Mouse (Mus musculus): ENCODE data around the gene Gm49388.
"Not testable (repeated sequence)": the region's sequence is repeated elsewhere in the genome, so short reads cannot be mapped to it uniquely, and the experiment has no call there.

Gene Gm49388

DNA sequence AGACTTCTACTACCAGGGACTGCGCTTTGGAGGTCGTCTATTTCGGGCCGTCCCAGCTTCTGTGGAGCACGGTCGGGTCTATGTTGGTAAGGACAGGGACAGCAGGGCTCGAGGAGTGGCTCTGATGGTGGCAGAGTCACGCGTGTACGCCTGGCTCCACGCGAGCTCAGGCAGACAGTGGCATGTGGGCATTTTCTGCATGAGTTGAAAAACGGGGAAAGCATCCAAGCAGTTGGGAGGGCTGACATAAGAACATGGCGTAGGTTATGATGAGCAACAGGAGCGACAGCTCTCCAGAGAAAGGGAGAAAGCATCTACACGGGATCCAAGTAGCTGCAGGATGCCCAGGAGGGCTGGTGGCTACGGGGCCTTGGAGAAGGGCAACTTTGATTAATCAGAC lies 16.9 kb downstream of the Gm49388 start:
- no peak for DNase-seq (ENCODE audit: low read depth, low spot score)

- DNase-seq (ENCODE audit: low read depth, low spot score), result no peak
Measured at GRCm38 (mm10) chr7:127808821-127809220, 23.4 kb downstream of the Gm49388 start.

GRCm38 (mm10) chr7:127809846-127810245 lies 24.4 kb downstream of the Gm49388 start:
- no peak for DNase-seq (ENCODE audit: low read depth, low spot score)

- no peak for DNase-seq (ENCODE audit: low read depth, low spot score)
Measured at GRCm38 (mm10) chr7:127810650-127811049, 25.2 kb downstream of the Gm49388 start.

GRCm38 (mm10) chr7:127811240-127811639 lies 25.8 kb downstream of the Gm49388 start:
- DNase-seq (ENCODE audit: low read depth, low spot score), result no peak

DNA sequence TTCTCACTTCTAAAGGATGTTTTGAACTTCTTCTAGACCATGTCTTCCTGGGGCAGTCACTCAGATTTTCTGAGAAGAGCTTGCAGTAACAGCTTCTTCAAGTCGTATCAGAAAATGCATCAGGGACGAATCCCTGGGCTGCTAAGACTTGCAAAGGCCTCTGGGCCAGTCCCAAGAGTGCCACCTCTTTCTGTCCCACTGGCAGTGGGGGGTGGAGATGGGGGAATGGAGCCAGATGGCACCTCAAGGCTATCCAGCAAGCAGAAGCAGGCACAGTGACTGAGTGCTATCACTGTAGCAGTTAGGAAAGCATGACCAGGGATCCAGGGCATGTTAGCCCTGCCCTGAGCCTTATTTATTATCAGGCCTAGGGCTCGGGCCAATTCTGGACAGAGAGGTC lies 26.9 kb downstream of the Gm49388 start:
- DNase-seq (ENCODE audit: low read depth, low spot score), result no peak

DNA sequence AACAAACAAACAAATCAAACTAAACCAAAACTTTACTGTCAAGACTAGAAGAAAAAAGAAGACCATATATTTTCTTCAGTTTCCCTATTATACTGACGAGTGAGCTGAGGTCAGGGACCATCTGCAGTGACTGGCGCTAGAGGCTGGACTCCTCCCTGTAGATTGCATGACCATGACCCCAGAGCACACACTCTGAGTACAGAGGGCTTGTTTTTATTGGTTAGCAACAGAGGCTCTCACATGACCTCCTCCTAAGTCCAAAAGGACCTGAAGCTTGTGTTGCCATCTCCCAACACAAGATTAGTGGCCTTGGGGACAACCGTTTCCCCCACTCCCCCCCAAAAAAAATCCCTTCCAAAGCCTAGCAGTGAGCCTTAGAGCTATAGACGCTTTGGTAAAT lies 28.4 kb downstream of the Gm49388 start:
- no peak for DNase-seq (ENCODE audit: low read depth, low spot score)

- DNase-seq (ENCODE audit: low read depth, low spot score), result no peak
Measured at GRCm38 (mm10) chr7:127814241-127814921, 29.0 kb downstream of the Gm49388 start.

DNA sequence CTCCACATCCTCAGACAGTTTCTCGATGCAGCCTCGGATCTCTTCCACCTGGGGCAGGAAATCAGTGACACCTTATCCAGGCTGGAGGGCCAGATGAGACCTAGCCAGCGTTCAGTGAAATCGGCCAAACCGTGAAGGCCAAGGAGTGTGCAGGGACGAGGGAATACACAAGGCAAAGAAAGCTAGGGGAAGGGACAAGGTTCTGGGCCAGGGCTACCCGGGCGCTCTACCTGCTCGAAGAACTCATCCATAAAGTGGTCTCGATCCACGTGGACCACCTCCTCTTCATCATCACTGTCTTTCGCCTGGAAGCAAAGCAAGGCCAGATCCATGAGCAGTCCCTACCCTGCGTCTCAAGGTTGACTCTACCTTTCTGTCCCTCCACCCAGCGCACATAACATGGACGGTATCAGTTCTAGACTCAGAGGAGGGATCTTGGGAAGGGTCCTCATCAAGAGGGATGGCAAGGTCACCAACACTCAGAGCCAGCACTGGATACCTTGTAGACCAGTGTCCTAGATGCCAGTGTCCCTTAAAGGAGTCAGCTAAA lies 29.8 kb downstream of the Gm49388 start:
- DNase-seq (ENCODE audit: low read depth, low spot score), result no peak

DNA sequence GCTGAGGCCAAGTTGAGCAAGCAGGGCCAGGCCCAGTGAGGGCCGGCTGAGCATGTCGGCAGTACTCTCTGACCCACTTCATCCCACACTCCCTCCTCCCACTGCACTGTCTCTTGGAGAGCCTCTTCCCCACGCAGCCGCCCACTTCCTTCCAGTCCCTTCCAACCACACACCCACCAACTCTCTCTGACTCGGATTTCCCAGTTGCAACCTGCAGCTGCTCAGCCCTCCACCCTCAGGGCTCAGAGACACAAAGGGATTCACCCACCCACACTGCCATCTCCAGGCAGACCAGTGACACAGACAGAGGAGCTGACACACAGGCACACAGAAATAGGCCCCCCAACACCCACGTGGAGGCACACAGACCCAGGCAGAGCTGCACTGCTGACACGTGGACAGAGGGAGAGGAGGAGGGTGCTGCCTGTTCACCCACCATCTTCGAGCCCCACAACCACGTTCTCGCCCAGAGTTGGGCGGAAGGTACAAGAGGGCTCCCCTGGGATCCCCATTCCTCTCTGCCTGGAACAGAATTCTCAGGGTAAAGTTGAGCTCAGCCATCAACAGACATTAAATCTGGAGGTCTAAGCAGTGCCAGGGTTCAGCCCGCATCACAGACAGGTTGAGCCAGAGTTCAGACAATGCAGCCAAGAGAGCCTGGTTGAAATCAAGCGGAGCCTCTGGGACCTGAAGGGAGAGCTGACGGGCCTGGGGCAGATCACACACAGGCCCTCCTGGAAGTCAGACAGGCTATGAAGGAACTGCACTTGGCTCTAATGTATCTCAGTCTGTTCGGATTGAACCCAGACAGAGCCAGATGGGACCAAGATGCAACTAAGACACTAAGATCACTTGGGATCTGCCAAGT lies 30.8 kb downstream of the Gm49388 start:
- no peak for DNase-seq (ENCODE audit: low read depth, low spot score)

GRCm38 (mm10) chr7:127817053-127817452 lies 31.6 kb downstream of the Gm49388 start:
- no peak for DNase-seq (ENCODE audit: low read depth, low spot score)

DNA sequence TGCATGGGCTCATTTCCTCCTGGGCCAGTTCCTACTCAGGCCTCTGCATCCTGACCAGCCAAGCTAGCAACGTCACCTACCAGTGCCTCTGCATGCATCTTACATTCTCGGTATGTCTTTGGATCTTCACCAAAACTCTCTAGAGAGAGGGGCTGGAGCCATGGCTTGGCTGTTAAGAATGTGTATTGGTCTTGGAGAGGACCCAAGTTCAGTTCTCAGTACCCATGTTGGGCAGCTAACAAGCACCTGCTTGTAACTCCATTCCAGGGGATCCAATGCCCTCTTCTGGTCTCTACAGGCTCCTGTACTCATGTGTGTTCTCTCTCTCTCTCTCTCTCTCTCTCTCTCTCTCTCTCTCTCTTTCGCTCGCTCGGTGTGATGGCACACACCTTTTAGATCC lies 32.4 kb downstream of the Gm49388 start:
- DNase-seq (ENCODE audit: low read depth, low spot score), result no peak

DNA sequence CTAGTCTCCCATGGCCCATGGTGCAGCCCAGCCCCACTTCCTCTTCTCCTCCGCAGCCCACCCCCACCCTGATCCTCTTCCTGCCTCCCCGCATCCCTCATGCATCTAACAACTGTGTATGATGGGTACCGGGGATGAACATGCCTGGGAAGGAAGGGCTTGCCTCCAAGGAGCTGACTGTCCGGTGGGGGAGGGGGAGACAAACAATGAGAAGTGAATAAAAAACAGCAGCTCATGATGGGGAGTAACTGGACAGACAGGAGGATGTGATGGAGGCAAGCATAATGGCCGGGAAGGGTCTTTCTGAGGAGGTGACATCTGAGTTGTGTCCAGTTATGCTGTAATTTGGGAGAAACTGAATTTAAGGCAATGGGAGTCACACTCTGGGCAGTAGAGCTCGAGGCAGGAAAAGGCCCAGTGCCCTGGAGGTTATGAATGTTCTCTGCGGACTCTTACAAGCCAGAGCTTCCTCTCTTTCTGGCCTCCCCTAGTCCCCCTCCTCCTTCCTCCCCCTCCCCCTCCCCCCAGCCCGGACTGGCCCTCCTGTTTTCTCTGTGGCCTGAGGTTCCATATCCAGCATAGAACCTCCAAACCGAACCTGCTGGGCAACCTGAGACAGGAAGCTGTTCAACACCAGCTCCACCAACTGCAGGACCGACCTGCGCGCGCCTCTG lies 35.6 kb downstream of the Gm49388 start:
- no peak for DNase-seq (ENCODE audit: low read depth, low spot score)

- no peak for DNase-seq (ENCODE audit: low read depth, low spot score)
Measured at GRCm38 (mm10) chr7:127822494-127822893, 37.1 kb downstream of the Gm49388 start.

DNA sequence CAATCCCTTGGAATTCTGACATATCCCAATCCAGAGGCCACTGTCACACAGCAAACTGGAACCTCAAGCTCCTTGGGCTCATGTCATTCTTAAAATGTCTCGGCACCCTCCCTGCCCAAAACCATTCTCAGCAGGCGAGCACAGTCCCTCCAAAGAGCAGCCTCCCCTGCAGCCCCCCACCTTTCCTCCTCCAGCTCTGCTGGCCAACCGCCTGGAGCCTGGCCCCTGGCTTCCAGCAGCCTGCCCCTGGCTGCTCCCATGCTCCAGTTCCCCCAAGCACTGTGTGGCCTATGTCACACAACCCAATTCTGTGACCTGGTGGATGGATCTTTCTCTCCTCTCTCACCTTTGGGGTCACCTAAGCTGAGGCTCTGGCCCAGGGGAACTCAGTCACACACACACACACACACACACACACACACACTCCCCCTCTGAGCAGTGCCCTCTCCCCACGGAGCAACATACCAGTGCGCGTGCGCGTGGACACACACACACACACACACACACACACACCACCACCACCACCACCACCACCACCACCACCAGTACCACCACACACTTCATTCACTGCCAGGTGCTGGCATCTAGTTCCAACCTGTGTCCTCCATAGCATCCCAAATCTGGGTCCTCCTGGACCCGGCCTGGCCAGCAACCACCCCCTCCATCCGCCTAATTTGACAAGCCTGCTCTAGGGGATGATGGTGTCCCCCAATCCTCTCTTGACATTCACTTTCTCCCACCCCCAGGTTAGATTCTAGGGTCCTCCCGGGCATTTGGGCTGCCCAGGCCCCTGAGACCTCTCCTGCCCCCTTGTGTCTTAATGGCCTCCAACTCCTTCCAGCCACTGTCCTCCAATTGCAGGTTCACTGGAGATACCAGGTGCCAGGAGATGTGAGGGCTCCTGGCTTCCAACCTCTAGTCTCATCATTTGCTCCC lies 38.1 kb downstream of the Gm49388 start:
- no peak for DNase-seq (ENCODE audit: low read depth, low spot score)

- peak; percentile 40 for DNase-seq (ENCODE audit: low read depth, low spot score)
Measured at GRCm38 (mm10) chr7:127824176-127824871, 38.9 kb downstream of the Gm49388 start, which contains the start of the genes Stx4a and Stx1b. TSS of gene Stx4a (plus strand) at chr7:127824294. TSS of gene Stx1b (minus strand) at chr7:127824549.

DNA sequence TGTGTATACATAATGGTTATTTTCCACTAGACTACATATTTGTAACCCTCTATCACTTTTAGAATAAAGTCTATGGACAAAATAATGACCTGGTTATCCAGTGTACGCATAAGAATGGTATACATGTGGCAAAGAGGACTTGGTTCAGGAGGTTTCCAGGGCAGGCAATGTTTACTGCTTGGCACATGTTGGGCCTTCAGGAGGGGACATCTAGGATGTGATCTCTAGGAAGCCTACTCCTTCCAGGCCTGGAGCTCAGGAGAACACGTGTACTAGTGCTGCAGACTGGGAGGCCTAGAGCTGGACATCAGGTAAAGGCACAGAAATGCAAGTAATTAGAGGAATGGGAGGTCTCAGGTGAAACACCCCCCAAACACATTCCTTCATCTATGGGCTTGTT lies 50.1 kb downstream of the Gm49388 start:
- DNase-seq (ENCODE audit: low read depth, low spot score), result no peak

GRCm38 (mm10) chr7:127837473-127837872 lies 52.1 kb downstream of the Gm49388 start:
- DNase-seq (ENCODE audit: low read depth, low spot score), result no peak

- DNase-seq (ENCODE audit: low read depth, low spot score), result not testable (repeated sequence)
Measured at GRCm38 (mm10) chr7:127837878-127838277, 52.5 kb downstream of the Gm49388 start.

DNA sequence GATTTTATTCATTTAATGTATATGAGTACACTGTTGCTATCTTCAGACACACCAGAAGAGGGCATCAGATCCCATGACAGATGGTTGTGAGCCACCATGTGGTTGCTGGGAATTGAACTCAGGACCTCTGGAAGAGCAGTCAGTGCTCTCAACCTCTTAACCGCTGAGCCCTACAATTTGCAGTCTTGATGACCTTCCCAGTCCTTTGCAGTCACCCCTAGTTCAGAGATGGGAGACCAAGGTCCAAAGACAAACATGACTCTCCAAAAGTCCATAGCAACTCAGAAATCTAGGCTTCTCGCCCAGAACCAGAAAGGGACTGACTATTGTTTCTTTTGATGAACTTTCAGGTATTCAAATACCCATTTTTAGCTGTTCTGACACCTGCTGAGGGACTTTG lies 54.6 kb downstream of the Gm49388 start:
- DNase-seq (ENCODE audit: low read depth, low spot score), result not testable (repeated sequence)

Data from embryo, embryonic 11.5 days (tissue).